Mouse (Mus musculus): Measurements from ENCODE around the gene Fam198a.

The Fam198a gene

GRCm38 (mm10) chr9:121982214-121982613 lies 31.4 kb downstream of the Fam198a start:
- DNase-seq (ENCODE audit: low spot score), result no peak

GRCm38 (mm10) chr9:121982665-121983064 lies 31.9 kb downstream of the Fam198a start:
- no peak for DNase-seq (ENCODE audit: low spot score)

GRCm38 (mm10) chr9:121983504-121983903 lies 32.7 kb downstream of the Fam198a start:
- DNase-seq (ENCODE audit: low spot score), result peak; percentile 73

- peak; percentile 66 for DNase-seq (ENCODE audit: low spot score)
These were observed 34.0 kb downstream of the Fam198a start for GRCm38 (mm10) chr9:121984465-121985461.

GRCm38 (mm10) chr9:121988910-121989309 lies 38.1 kb downstream of the Fam198a start:
- DNase-seq (ENCODE audit: low spot score), result no peak

- DNase-seq (ENCODE audit: low spot score), result no peak
These were observed 38.7 kb downstream of the Fam198a start for GRCm38 (mm10) chr9:121989536-121989935.

- DNase-seq (ENCODE audit: low spot score), result no peak
These were observed 40.3 kb downstream of the Fam198a start for GRCm38 (mm10) chr9:121991041-121991440.

- DNase-seq (ENCODE audit: low spot score), result no peak
These were observed 42.3 kb downstream of the Fam198a start for GRCm38 (mm10) chr9:121993047-121993446.

- no peak for DNase-seq (ENCODE audit: low spot score)
These were observed 44.3 kb downstream of the Fam198a start for GRCm38 (mm10) chr9:121995077-121995476.

GRCm38 (mm10) chr9:121995508-121996131 lies 44.8 kb downstream of the Fam198a start:
- DNase-seq (ENCODE audit: low spot score), result peak; percentile 80

- DNase-seq (ENCODE audit: low spot score), result no peak
These were observed 46.2 kb downstream of the Fam198a start, which contains the start of gene Pomgnt2 for GRCm38 (mm10) chr9:121997010-121997409. Gene Pomgnt2 (minus strand): TSS chr9:121997110.

- no peak for DNase-seq (ENCODE audit: low spot score)
These were observed 47.2 kb downstream of the Fam198a start for GRCm38 (mm10) chr9:121997978-121998377.

GRCm38 (mm10) chr9:122006175-122006574 lies 55.4 kb downstream of the Fam198a start:
- no peak for DNase-seq (ENCODE audit: low spot score)

- peak; percentile 40 for DNase-seq (ENCODE audit: low spot score)
These were observed 55.8 kb downstream of the Fam198a start for GRCm38 (mm10) chr9:122006609-122007008.

GRCm38 (mm10) chr9:122008876-122009275 lies 58.1 kb downstream of the Fam198a start:
- DNase-seq (ENCODE audit: low spot score), result no peak

GRCm38 (mm10) chr9:122010751-122011150 lies 60.0 kb downstream of the Fam198a start:
- no peak for DNase-seq (ENCODE audit: low spot score)

GRCm38 (mm10) chr9:122012816-122013215 lies 62.0 kb downstream of the Fam198a start:
- no peak for DNase-seq (ENCODE audit: low spot score)

GRCm38 (mm10) chr9:122013629-122014028 lies 62.8 kb downstream of the Fam198a start:
- no peak for DNase-seq (ENCODE audit: low spot score)

- DNase-seq (ENCODE audit: low spot score), result peak; percentile 72
These were observed 63.5 kb downstream of the Fam198a start for GRCm38 (mm10) chr9:122014241-122014667.

GRCm38 (mm10) chr9:122018079-122018478 lies 67.3 kb downstream of the Fam198a start:
- no peak for DNase-seq (ENCODE audit: low spot score)

- peak; percentile 50 for DNase-seq (ENCODE audit: low spot score)
These were observed 68.1 kb downstream of the Fam198a start for GRCm38 (mm10) chr9:122018782-122019395.

- no peak for DNase-seq (ENCODE audit: low spot score)
These were observed 69.5 kb downstream of the Fam198a start for GRCm38 (mm10) chr9:122020321-122020720.

Data from urinary bladder, postnatal 25 days (tissue).